Mouse (Mus musculus): Measurements from ENCODE around the gene Gskip.

Gene Gskip

DNA sequence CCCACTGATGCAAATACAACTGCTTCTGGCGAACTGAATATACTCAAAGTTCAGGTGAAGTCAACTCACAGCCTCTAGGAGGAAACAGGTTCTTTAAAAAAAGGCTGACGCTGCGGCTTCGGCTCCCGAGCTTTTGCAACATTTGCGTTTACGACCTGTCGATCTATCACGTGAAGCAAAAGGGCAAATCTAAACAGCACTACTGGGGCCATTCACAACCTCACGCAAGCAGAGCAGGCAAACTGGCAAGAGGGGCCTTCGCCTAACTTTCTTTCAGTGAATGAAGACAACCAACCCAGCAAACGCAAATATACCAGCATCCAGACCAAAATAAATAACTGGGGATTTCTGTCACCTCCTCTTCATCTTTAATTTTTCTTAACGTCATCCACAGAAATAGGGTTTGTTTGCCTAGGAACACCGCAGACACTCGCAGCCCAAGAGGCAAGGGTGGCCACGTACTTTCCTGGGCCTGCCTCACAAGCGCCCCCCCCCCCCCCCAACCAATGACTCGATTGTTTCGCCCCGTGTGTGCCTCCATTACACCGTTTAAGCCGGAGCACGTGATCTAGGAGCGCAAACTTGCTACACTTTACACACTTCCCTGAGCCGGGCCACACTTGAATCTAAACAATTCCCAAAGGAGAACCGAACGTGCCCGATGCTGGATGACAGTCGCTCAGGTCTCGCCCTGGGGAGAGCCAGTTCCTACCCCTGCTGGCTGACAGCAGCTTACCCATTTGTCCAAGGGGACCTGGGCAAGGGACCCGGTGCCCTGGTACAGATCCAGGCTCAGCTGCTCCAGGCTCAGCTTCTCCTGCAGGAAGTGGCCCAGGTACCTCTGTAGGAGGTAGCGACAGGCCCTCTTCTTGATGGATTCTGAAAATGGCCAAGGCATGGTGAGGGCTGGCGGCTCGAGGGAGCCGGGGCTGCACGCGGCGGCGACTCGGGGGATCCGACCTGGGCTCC, at the start of gene Gskip:
Gene Gskip (plus strand): TSS at position 897 of the 969 bp plus-strand sequence.
- DNase-seq (ENCODE audit: low read depth): peak; percentile 84

DNA sequence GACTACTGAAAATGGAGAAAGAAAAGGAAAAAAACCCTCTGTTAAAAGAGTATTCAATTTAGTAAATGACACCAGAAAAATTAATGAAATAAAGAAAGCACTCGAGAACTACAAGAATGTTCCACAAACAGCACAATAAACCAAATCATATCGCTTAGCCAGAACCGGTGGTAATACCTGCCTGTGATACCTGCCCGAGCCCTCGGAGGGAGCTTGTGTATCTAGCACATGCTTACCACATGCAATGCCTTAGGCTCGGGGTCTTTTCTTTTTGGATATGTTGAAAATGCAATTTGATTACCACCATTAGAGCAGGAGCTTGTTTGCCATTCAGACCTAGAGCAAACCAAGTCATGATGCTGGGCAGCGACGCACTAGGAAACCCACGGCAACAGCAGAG, 48.1 kb upstream of the Gskip start:
- DNase-seq (ENCODE audit: low read depth): no peak

GRCm38 (mm10) chr12:105637554-105637953, 47.1 kb upstream of the Gskip start:
- DNase-seq (ENCODE audit: low read depth): no peak

DNA sequence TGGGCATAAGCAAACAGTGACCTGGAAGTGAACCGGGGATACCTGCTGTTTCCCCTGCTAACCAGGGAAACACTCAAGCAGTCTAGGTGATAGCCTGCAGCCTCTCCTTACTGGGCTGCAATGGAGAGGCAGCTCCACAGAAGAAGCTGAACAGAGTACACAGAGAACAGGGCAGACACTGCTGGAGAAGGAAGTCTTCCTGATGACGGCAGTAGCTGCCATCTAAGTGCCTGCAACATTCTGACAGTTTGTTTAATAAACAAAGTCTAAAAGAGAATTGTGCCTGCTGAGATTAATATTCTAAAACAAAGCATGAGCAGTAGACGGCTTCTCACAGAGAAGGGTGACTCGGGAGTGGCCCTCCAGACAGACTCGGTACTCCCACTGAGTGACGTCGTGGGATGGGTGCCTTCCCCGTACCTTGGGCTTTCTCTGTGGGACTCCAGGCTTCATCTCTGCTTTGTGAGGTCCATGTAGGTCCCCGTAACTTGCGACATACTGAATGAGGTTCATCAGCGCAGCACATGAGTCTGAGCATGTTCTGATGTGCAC, 41.8 kb upstream of the Gskip start:
- DNase-seq (ENCODE audit: low read depth): no peak

DNA sequence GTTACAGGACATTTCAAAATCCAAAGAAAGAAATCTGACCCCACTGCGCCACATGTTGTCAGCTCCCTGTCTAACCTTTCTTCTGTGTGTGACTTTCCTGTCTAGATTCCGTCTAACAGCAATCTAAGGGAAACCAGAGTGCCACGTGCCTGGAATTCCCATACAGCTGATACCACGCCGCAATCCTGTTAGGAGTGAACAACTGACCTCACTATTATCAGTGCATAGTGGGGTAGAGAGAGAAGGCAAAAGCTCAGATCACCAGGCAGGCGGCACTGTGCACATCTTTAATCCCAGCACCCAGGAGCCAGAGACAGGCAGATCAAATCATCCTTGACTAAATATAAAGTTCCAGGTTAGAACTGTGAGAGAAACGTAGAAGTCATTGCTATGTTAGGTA, 28.8 kb upstream of the Gskip start:
- DNase-seq (ENCODE audit: low read depth): no peak

DNA sequence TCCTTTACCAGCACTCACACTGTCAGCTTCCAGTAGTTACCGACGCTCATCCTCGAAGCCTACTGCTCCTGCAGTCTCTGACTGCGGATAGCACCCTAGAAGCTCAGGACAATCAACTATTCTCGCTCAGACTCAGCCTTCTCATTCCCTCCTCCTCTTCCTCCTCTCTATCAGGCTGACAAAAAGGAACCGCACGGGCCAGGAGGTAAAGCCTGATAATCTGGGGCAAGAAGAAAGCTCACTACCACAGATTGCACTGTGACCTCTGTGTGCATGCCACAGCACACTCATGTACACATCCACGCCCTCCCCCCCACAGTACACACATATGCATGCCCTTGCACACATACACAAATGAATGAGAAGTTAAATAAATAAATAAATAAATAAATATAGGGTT, 8.4 kb upstream of the Gskip start:
- DNase-seq (ENCODE audit: low read depth): no peak

GRCm38 (mm10) chr12:105678211-105678610, 6.4 kb upstream of the Gskip start:
- DNase-seq (ENCODE audit: low read depth): no peak

DNA sequence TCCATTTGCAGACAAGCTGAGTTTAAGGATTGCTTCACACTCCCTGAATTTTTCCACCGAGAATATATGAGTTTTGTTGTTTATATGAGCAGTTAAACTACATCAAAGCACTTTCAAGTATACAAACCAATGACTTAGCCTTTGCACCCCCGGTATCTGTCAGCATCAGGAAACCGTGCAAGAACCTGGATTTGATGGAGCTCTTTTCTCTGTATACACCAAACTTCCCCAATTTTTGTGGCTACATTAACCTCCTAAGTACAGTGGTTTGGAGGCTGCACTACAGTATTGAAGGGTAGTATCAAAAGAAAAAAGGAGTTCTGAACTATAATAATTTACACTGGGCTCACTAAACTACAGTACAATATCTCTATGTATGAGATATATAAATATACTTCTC, 5.9 kb upstream of the Gskip start:
- DNase-seq (ENCODE audit: low read depth): no peak

DNA sequence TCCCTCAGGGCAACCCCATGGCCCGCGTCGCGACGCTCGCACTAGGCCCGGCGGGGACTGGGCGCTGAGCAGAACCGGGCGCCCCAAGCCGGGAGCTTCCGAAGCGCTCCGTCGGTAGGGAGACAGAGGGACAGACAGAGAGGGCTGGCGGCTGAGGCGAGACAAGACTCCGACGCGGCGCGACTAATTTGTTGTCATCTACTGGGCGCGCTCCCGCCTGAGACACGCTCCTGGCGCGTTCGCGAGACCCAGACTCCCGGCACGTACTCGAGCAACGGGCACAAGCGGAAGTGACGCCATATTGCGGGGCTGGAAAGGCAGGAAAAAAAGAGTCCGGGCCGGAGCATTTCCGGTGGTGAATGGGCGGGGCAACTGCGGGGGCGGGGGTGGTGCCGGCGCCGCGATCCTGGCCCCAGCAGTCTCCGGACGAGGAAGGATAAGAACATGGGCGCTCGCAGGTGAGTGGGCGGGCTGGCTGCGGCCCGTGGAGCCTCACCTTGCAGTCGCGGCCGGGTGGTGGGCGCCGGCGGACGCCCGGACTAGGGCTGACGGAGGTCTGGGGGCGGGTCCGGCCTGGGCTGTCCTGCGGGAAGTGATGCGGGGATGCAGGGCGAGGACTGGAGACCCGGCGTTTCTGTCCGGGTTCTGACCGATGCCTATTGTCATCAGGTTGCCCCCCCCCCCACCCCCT, 517 bp downstream of the Gskip start, which contains the start of gene Atg2b:
Gene Atg2b (minus strand): TSS at position 211 of the 691 bp plus-strand sequence.
- DNase-seq (ENCODE audit: low read depth): peak; percentile 97

GRCm38 (mm10) chr12:105686791-105687190, 2.2 kb downstream of the Gskip start:
- no peak for DNase-seq (ENCODE audit: low read depth)

GRCm38 (mm10) chr12:105687416-105687815, 2.8 kb downstream of the Gskip start:
- DNase-seq (ENCODE audit: low read depth): no peak

GRCm38 (mm10) chr12:105688546-105688945, 3.9 kb downstream of the Gskip start:
- DNase-seq (ENCODE audit: low read depth): no peak

DNA sequence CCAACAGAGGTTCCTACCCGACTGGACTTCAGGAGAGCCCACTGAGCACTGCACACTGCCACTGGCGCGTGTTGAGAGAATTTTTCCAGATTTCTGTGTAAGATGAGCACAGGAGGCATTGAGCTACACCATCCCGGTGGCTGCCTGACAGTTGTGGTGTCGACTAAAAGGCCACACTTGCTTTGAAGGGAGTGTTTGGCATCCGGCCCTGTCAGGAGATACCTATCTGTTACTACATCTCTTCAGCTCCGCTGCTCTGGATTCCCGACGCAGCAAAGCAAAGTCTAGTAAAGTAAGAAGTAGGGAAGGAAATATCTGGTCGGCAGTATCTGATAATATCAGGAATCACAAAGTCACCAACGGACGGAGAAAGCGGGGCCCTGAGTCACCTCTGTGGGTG, 4.8 kb downstream of the Gskip start:
- DNase-seq (ENCODE audit: low read depth): peak; percentile 26

DNA sequence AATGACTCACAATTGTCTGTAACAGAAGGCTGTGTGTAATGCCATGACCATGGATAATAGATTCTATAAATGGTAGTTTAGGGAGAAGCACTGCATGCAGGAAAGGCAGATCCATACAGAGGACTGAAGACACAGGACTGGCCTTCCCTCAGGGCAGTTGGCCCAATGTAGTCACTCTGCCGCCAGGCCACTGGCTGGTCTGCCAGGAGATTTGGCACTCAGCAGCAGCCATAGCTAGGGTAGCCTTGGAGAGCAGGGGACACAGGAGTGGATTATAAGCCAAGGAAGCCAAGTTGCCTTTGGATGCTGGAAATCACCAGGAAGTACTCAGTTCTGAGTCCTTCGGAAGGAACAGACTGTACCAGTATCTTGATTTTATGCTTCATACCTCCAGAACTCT, 9.4 kb downstream of the Gskip start:
- DNase-seq (ENCODE audit: low read depth): no peak

DNA sequence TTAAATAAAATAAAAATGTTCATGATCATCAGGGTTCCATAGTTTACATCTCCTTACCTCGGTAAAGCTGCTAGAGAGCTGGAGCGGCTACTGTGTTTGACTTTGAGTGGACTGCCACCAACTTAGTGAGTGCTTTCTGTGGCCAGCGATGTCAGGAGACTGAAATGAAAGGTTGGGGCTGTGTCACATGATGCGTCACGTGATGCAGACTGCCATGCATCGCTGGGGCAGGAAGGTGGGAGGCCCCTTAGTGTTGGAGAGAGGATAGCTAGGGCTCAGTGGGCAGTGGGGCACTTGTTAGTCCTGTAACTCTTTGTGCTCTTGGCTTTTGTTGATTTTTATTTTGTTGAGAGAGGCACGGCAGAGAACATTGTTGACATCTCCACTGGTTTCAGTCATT, 11.2 kb downstream of the Gskip start:
- DNase-seq (ENCODE audit: low read depth): no peak

- DNase-seq (ENCODE audit: low read depth): no peak
These were observed 12.6 kb downstream of the Gskip start for GRCm38 (mm10) chr12:105697104-105697780.

- DNase-seq (ENCODE audit: low read depth): no peak
These were observed 15.8 kb downstream of the Gskip start for GRCm38 (mm10) chr12:105700433-105700832.

GRCm38 (mm10) chr12:105705799-105706487, 21.3 kb downstream of the Gskip start, which contains the start of gene Ak7:
Gene Ak7 (plus strand): TSS chr12:105705976.
- DNase-seq (ENCODE audit: low read depth): no peak

DNA sequence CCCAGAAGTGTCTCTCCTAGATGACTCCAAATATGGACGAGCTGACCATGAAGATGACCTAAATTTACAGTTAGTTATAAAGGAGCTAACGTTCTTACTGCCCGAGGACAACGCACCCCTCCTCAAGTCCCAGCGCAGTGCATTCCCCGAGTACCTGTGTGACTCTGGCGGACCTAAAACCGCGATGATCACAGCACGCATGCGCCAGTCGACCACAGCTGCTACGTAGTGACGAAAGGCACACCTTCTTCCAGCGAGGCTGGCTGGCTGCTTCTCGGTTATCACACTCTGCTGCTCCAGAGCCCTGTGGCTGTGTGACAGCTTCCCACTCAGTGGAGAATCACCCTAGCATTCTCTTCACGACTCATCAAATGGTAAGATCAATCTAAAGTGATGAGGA, 34.0 kb downstream of the Gskip start:
- peak; percentile 59 for DNase-seq (ENCODE audit: low read depth)

- DNase-seq (ENCODE audit: low read depth): no peak
These were observed 35.6 kb downstream of the Gskip start for GRCm38 (mm10) chr12:105720196-105720595.

- no peak for DNase-seq (ENCODE audit: low read depth)
These were observed 37.0 kb downstream of the Gskip start for GRCm38 (mm10) chr12:105721452-105722132.
